Mouse (Mus musculus) kidney, postnatal 0 days (tissue): Measurements from ENCODE around the gene Trip11. TPM values are rescaled to one million over a fixed set of nuclear protein-coding genes. Genes with fewer than 3 reads are reported as not detected.

Experiments
- ATAC-seq: fragments of 200-750 bp; cut with Nextera tagmentation; replicated peaks from 2 replicates; pipeline ENCODE4 v1.8.0; 2017; ENCODE audit warnings: low read depth, moderate number of reproducible peaks, moderate TSS enrichment, moderate library complexity; ENCODE audit not compliant: low FRiP score
- DNase-seq: peaks from one replicate; pipeline ENCODE4 v3.0.0-alpha.2; 2016; ENCODE audit warnings: low spot score
- H3K27ac ChIP-seq: fragments of 300-500 bp; sonication (generic); 2 replicates; pipeline ENCODE4 v1.5.1; 2014; ENCODE audit warnings: mild to moderate bottlenecking
- H3K27me3 ChIP-seq: fragments of 300-500 bp; sonication (generic); 2 replicates; pipeline ENCODE4 v1.6.1; 2014; ENCODE audit warnings: low read length, mixed read lengths; ENCODE audit not compliant: insufficient read depth
- H3K36me3 ChIP-seq: fragments of 300-500 bp; sonication (generic); 2 replicates; pipeline ENCODE4 v1.6.1; 2014; ENCODE audit warnings: low read length, mixed read lengths; ENCODE audit not compliant: insufficient read depth
- H3K4me1 ChIP-seq: fragments of 300-500 bp; sonication (generic); replicated peaks from 2 replicates; pipeline ENCODE4 v1.6.1; 2014; ENCODE audit warnings: antibody characterized with exemption, low read length, mixed read lengths; ENCODE audit not compliant: insufficient read depth
- H3K4me2 ChIP-seq: fragments of 300-500 bp; sonication (generic); 2 replicates; pipeline ENCODE4 v1.6.1; 2014; ENCODE audit warnings: mild to moderate bottlenecking, low read length, moderate library complexity, mixed read lengths
- H3K4me3 ChIP-seq: fragments of 300-500 bp; sonication (generic); replicated peaks from 2 replicates; pipeline ENCODE4 v1.5.1; 2014; ENCODE audit warnings: low read depth, low read length
- H3K9ac ChIP-seq: fragments of 300-500 bp; sonication (generic); 2 replicates; pipeline ENCODE4 v1.6.1; 2014; ENCODE audit warnings: low read depth, low read length
- H3K9me3 ChIP-seq: fragments of 300-500 bp; sonication (generic); replicated peaks from 2 replicates; pipeline ENCODE4 v1.6.1; 2016; ENCODE audit warnings: low read length, inconsistent platforms, mixed read lengths
- CTCF ChIP-seq: IDR thresholded peaks from 2 replicates; pipeline ENCODE4 v1.5.1; 2016; ENCODE audit warnings: antibody characterized with exemption, low read depth, mild to moderate bottlenecking, moderate library complexity
- WGBS: fragments of 180-500 bp; shearing (Covaris S2); extraction: QIAGEN DNeasy Blood & Tissue Kit; methylation state at CpG from one replicate; pipeline ENCODE4 v1.1.7; 2014; 5-methylcytosine and 5-hydroxymethylcytosine counted together
- polyA plus RNA-seq: library from polyadenylated mRNA; unstranded; fragments of >200 nt; fragmentation: Nextera tagmentation; extraction: Ambion mirVana; gene quantifications from 2 replicates; pipeline ENCODE4 v1.2.1, GENCODE M21; 2015

The Trip11 gene
- polyA plus RNA-seq, 1 experiment from 2014 or later: 21.7 TPM

DNA sequence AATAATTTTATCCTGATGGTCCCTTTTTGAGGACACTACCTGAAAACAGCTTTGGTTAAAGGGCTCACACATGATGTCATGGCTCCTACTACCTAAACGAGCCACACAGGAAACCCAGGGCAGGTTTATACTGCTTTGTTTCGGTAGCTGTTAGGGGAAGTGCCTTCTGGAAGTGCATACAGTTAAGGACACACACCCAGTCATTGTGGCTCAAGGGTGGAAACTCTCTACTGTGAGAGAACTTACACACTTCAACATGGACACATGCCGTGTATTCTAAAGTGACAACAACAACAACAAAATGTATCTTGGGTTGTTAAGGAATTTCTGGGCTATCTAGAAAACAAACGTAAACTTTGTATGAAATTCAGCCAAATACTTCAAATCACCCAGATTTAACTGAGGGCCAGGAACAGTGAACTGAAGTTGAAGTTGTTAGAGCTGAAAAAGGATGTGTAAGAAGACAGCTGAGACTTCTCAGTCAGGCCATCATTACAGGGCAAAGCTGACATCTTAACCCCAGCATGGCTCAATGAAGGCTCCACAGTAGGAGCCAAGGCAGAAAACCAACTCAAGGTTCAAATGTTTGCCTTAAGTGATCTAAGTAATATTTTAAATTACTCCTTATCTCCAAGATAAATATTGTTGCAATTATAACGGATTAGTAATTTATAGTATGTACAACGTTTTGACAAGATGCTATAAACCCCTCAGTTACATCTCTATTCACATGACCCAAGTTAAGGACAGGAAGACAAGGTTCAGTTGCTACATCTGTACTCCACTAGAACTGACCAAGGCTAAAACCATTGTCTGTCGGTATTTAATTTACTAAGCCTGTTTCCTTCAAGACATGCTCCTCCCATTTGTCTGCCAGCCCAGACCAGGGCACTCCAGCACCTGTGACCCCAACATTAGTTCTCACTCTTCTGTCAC, 80.6 kb downstream of the Trip11 start:
- H3K4me2 ChIP-seq: no peak overlapping the region
- H3K4me3 ChIP-seq: no peak overlapping the region
- 48% methylated on average over 7 of the region's 7 CpGs for WGBS
- ATAC-seq: peak; percentile 80
- peak overlapping the region; percentile 66; the same call in 1 of the 2 replicates for H3K27ac ChIP-seq
- TF ChIP-seq CTCF: no peak
- peaks cover 2% of the 10 kb centered on the region; the same call in 1 of the 2 replicates for H3K4me1 ChIP-seq
- H3K27me3 ChIP-seq: no peaks in the 10 kb centered on the region
- DNase-seq: peak; percentile 91
- H3K9ac ChIP-seq: no peak overlapping the region
- peaks cover 5% of the 10 kb centered on the region; the same call in 1 of the 2 replicates for H3K36me3 ChIP-seq
- no peaks in the 10 kb centered on the region for H3K9me3 ChIP-seq

- peaks cover 4% of the 10 kb centered on the region; the same call in 1 of the 2 replicates for H3K36me3 ChIP-seq
- TF ChIP-seq CTCF: no peak
- H3K9ac ChIP-seq: no peak overlapping the region
- no peak overlapping the region for H3K4me3 ChIP-seq
- ATAC-seq (no peak), DNase-seq (no peak)
- H3K9me3 ChIP-seq: no peaks in the 10 kb centered on the region
- no peak overlapping the region for H3K4me2 ChIP-seq
- H3K27ac ChIP-seq: peak overlapping the region; percentile 66
- peaks cover 2% of the 10 kb centered on the region; the same call in 1 of the 2 replicates for H3K4me1 ChIP-seq
- WGBS: 60% methylated on average over 4 of the region's 4 CpGs
- H3K27me3 ChIP-seq: no peaks in the 10 kb centered on the region
Observed at GRCm38 (mm10) chr12:101831221-101831620, 81.8 kb downstream of the Trip11 start.

DNA sequence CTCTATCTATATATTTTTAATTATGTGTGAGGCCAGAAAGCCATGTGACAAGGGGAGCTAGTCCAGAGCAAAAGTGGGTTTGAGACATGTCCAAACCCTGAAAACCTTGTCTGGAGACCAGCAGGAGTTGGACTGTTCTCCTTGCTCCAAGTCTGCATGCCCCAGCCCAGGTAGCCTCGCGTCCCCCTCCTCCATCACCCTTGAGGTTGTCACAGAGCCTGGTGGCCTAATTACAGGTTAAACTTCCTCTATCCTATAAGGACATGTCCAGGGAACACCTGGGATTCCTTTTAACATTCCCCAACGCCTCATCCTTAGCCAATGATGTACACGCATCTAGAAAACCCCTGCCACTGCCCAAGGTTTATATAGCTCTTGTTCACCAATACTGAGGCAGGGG, 89.9 kb downstream of the Trip11 start:
- TF ChIP-seq CTCF: no peak
- Histone ChIP-seq H3K9me3 (no peaks in the 10 kb centered on the region), H3K36me3 (no peaks in the 10 kb centered on the region), H3K27ac (no peak overlapping the region), H3K9ac (no peak overlapping the region), H3K4me3 (no peak overlapping the region), H3K4me2 (no peak overlapping the region), H3K4me1 (peaks cover 8% of the 10 kb centered on the region), H3K27me3 (no peaks in the 10 kb centered on the region)
- DNase-seq: no peak
- no peak for ATAC-seq
- WGBS: 92% methylated on average over 4 of the region's 4 CpGs

GRCm38 (mm10) chr12:101821596-101821995, 91.5 kb downstream of the Trip11 start:
- Histone ChIP-seq H3K4me1 (peaks cover 8% of the 10 kb centered on the region), H3K4me3 (no peak overlapping the region), H3K4me2 (no peak overlapping the region), H3K27ac (no peak overlapping the region), H3K9ac (no peak overlapping the region), H3K27me3 (no peaks in the 10 kb centered on the region), H3K36me3 (no peaks in the 10 kb centered on the region), H3K9me3 (no peaks in the 10 kb centered on the region)
- no peak for TF ChIP-seq CTCF
- 32% methylated on average over 3 of the region's 3 CpGs for WGBS
- DNase-seq (no peak), ATAC-seq (no peak)

DNA sequence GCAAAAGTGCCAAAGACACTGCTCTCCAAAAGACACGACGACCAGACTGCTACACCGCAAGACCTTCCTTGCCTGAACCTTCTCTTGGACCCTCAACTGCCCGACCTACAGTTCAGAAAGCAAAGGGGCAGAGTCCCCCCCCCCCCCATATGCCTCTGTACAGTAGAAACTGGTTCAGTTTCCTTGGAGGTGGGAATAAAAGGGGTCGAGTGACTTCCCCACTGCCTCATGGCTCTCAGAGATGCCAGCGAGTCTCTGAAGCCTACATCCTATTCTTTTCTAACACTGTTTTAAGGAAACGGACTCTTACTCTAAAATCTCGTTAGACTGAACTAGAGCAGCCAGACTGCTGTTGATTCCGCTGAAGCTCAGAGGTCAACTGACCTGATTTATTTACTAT, 93.5 kb downstream of the Trip11 start:
- Histone ChIP-seq H3K9ac (no peak overlapping the region), H3K4me1 (peaks cover 8% of the 10 kb centered on the region), H3K4me3 (peak overlapping the region; percentile 42), H3K27ac (no peak overlapping the region), H3K9me3 (no peaks in the 10 kb centered on the region), H3K27me3 (no peaks in the 10 kb centered on the region), H3K4me2 (peak overlapping the region; percentile 95), H3K36me3 (no peaks in the 10 kb centered on the region)
- TF ChIP-seq CTCF: no peak
- DNase-seq (peak; percentile 19), ATAC-seq (no peak)
- WGBS: 28% methylated on average over 9 of the region's 9 CpGs

GRCm38 (mm10) chr12:101818608-101819370, 94.3 kb downstream of the Trip11 start, which contains the start of gene Fbln5:
Fbln5 (minus strand) TSS chr12:101819055.
- H3K9ac ChIP-seq: peak within 1 kb of the TSS; percentile 59
- H3K4me2 ChIP-seq: peak within 1 kb of the TSS; percentile 95
- peak within 1 kb of the TSS; percentile 58 for H3K27ac ChIP-seq
- no peak for TF ChIP-seq CTCF
- ATAC-seq: no peak; the same call in 1 of the 2 replicates
- H3K4me1 ChIP-seq: peaks cover 8% of the 10 kb centered on the region
- no peaks in the 10 kb centered on the region for H3K36me3 ChIP-seq
- DNase-seq: peak; percentile 84
- H3K4me3 ChIP-seq: peak within 1 kb of the TSS; percentile 42
- H3K27me3 ChIP-seq: no peaks in the 10 kb centered on the region
- H3K9me3 ChIP-seq: no peaks in the 10 kb centered on the region
- WGBS: under 1% methylated on average over 46 of the region's 46 CpGs
